Mouse (Mus musculus): ENCODE results near the gene Tcte1. TPM values are rescaled to one million over a fixed set of nuclear protein-coding genes. Genes with fewer than 3 reads are reported as not detected.

Gene Tcte1
- polyA plus RNA-seq, 1 experiment from 2014 or later: 0.80 TPM

GRCm38 (mm10) chr17:45495398-45495797, 27.8 kb upstream of the Tcte1 start:
- Histone ChIP-seq H3K9me3 (no peaks in the 10 kb centered on the region), H3K9ac (no peak overlapping the region), H3K4me2 (replicated peaks) (no peak overlapping the region), H3K27ac (no peak overlapping the region), H3K4me3 (no peak overlapping the region), H3K27me3 (0 out of 2 replicates have a peak, but pooled peaks cover 3% of the 10 kb centered on the region), H3K36me3 (no peaks in the 10 kb centered on the region), H3K4me1 (no peaks in the 10 kb centered on the region)
- ATAC-seq (ENCODE audit: low FRiP score, low read depth): no peak
- 77% methylated on average over 11 of the region's 11 CpGs for WGBS

- Histone ChIP-seq H3K4me1 (no peaks in the 10 kb centered on the region), H3K4me3 (no peak overlapping the region), H3K9ac (no peak overlapping the region), H3K4me2 (replicated peaks) (no peak overlapping the region), H3K36me3 (no peaks in the 10 kb centered on the region), H3K27me3 (no peaks in the 10 kb centered on the region), H3K9me3 (no peaks in the 10 kb centered on the region), H3K27ac (no peak overlapping the region)
- 83% methylated on average over 13 of the region's 13 CpGs for WGBS
- ATAC-seq (ENCODE audit: low FRiP score, low read depth): no peak
Observed at GRCm38 (mm10) chr17:45498397-45498796, 24.8 kb upstream of the Tcte1 start.

- Histone ChIP-seq H3K27me3 (no peaks in the 10 kb centered on the region), H3K9me3 (no peaks in the 10 kb centered on the region), H3K4me3 (no peak overlapping the region), H3K4me1 (no peaks in the 10 kb centered on the region), H3K36me3 (no peaks in the 10 kb centered on the region), H3K4me2 (replicated peaks) (no peak overlapping the region), H3K9ac (no peak overlapping the region), H3K27ac (no peak overlapping the region)
- WGBS: 32% methylated on average over 2 of the region's 2 CpGs
- no peak for ATAC-seq (ENCODE audit: low FRiP score, low read depth)
Observed at GRCm38 (mm10) chr17:45499516-45499915, 23.7 kb upstream of the Tcte1 start.

- no peaks in the 10 kb centered on the region for H3K4me1 ChIP-seq
- no peaks in the 10 kb centered on the region for H3K27me3 ChIP-seq
- no peak overlapping the region for H3K4me3 ChIP-seq
- WGBS: 33% methylated on average over 4 of the region's 4 CpGs
- H3K4me2 ChIP-seq (replicated peaks): no peak overlapping the region
- no peak overlapping the region for H3K27ac ChIP-seq
- no peaks in the 10 kb centered on the region for H3K9me3 ChIP-seq
- H3K9ac ChIP-seq: no peak overlapping the region
- no peak for ATAC-seq (ENCODE audit: low FRiP score, low read depth)
- H3K36me3 ChIP-seq: no peaks in the 10 kb centered on the region
Observed at GRCm38 (mm10) chr17:45500981-45501380, 22.3 kb upstream of the Tcte1 start.

DNA sequence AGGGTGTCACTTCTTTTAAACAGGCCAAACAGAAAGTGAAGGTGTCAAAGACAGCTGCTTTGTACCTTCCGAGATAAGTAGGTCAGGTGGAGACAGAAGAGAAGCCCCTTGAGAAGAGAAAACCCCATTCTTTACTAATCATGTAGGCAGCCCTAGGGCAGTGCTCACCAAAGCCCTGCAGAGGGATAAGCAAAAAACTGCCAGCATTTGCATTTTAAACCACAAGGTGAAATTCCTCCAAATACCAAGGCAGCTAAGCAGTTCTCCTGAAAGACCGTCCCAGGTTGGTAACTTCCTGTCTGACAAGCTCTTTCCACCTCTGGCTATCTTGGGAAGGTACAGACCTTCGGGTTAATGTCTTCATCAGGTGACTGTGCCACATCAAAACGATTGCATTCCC, 20.9 kb upstream of the Tcte1 start:
- Histone ChIP-seq H3K9ac (no peak overlapping the region), H3K4me2 (replicated peaks) (no peak overlapping the region), H3K27ac (no peak overlapping the region), H3K4me1 (peaks cover 2% of the 10 kb centered on the region; the same call in 1 of the 2 replicates), H3K27me3 (no peaks in the 10 kb centered on the region), H3K36me3 (no peaks in the 10 kb centered on the region), H3K4me3 (no peak overlapping the region), H3K9me3 (no peaks in the 10 kb centered on the region)
- WGBS: 51% methylated on average over 4 of the region's 4 CpGs
- no peak for ATAC-seq (ENCODE audit: low FRiP score, low read depth)

- no peak overlapping the region for H3K9ac ChIP-seq
Observed at GRCm38 (mm10) chr17:45503301-45503973, 19.8 kb upstream of the Tcte1 start.

DNA sequence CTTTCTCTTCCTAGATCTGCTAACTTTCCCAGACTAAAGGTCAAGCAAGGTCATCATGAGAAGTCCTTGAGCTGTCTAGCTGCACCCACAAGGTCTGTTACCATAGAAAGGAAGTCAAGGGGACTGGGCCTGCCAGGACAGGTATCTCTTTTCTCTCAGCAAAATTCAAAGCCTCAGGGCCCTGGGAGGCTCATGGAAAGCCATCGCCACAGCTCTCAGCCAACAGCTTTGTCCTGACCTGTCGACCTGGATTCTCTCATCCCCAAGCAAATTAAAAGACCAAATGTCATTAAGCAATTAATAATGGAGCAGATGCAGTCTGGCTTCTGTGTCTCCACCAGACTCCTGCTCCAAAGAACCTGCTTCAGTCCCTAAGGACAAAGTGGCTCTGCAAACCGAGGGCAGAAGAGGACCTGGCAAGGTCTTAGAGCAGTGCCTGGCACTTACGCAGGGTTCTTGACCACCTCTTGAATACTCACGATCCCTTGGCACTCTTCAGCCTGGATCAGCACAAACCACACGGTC, 17.2 kb upstream of the Tcte1 start:
- ATAC-seq (ENCODE audit: low FRiP score, low read depth): no peak
- WGBS: 70% methylated on average over 6 of the region's 6 CpGs
- Histone ChIP-seq H3K4me3 (no peak overlapping the region), H3K9me3 (no peaks in the 10 kb centered on the region), H3K36me3 (peaks cover 24% of the 10 kb centered on the region), H3K27ac (no peak overlapping the region), H3K4me1 (peaks cover 4% of the 10 kb centered on the region; the same call in 1 of the 2 replicates), H3K9ac (no peak overlapping the region), H3K27me3 (no peaks in the 10 kb centered on the region), H3K4me2 (replicated peaks) (peak overlapping the region; percentile 19)

More at GRCm38 (mm10) chr17:45503301-45503973, 19.8 kb upstream of the Tcte1 start:
- ATAC-seq (ENCODE audit: low FRiP score, low read depth): no peak
- Histone ChIP-seq H3K27me3 (no peaks in the 10 kb centered on the region), H3K4me1 (peaks cover 4% of the 10 kb centered on the region; the same call in 1 of the 2 replicates), H3K4me2 (replicated peaks) (no peak overlapping the region), H3K4me3 (no peak overlapping the region), H3K27ac (no peak overlapping the region), H3K36me3 (peaks cover 1% of the 10 kb centered on the region; the same call in 1 of the 2 replicates), H3K9me3 (no peaks in the 10 kb centered on the region)
- WGBS: 60% methylated on average over 5 of the region's 5 CpGs

GRCm38 (mm10) chr17:45506700-45507189, 16.5 kb upstream of the Tcte1 start, which contains the start of gene Aars2:
Gene Aars2 (plus strand): TSS chr17:45506841.
- Histone ChIP-seq H3K4me1 (peaks cover 4% of the 10 kb centered on the region; the same call in 1 of the 2 replicates), H3K27me3 (no peaks in the 10 kb centered on the region), H3K9me3 (no peaks in the 10 kb centered on the region), H3K4me3 (peak within 1 kb of the TSS; percentile 77), H3K27ac (no peak within 1 kb of the TSS), H3K4me2 (replicated peaks) (peak within 1 kb of the TSS; percentile 52), H3K9ac (peak within 1 kb of the TSS; percentile 77), H3K36me3 (peaks cover 28% of the 10 kb centered on the region)
- ATAC-seq (ENCODE audit: low FRiP score, low read depth): peak; percentile 96
- under 1% methylated on average over 42 of the region's 42 CpGs for WGBS

DNA sequence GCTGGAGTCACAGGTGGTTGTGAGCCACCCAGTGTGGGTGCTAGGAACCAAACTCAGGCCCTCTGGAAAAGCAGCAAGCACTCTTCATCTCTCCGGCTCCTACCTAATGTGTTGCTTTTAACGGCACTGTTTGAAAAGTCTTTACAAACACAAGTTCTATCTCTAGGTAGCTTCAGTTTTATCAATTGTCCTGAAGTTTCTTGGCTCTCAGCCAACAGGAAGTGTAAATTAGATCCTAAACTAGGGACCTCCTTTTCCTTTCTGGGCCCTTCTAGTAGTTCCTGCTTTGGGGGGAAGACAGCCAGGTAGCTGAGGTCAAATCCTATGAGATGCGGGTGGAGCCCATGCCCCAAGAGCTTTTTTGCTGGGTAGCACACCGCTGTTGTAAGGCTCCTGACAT, 12.4 kb upstream of the Tcte1 start:
- no peak overlapping the region for H3K9ac ChIP-seq
- H3K9me3 ChIP-seq: no peaks in the 10 kb centered on the region
- peaks cover 40% of the 10 kb centered on the region for H3K36me3 ChIP-seq
- no peak for ATAC-seq (ENCODE audit: low FRiP score, low read depth)
- H3K4me2 ChIP-seq (replicated peaks): no peak overlapping the region
- H3K27ac ChIP-seq: no peak overlapping the region
- H3K4me3 ChIP-seq: no peak overlapping the region
- 94% methylated on average over 4 of the region's 4 CpGs for WGBS
- peaks cover 4% of the 10 kb centered on the region; the same call in 1 of the 2 replicates for H3K4me1 ChIP-seq
- H3K27me3 ChIP-seq: no peaks in the 10 kb centered on the region

GRCm38 (mm10) chr17:45511757-45512156, 11.5 kb upstream of the Tcte1 start:
- 92% methylated on average over 4 of the region's 4 CpGs for WGBS
- peaks cover 4% of the 10 kb centered on the region; the same call in 1 of the 2 replicates for H3K4me1 ChIP-seq
- H3K4me3 ChIP-seq: no peak overlapping the region
- no peak overlapping the region for H3K27ac ChIP-seq
- no peaks in the 10 kb centered on the region for H3K27me3 ChIP-seq
- no peak for ATAC-seq (ENCODE audit: low FRiP score, low read depth)
- no peak overlapping the region for H3K4me2 ChIP-seq (replicated peaks)
- peaks cover 46% of the 10 kb centered on the region for H3K36me3 ChIP-seq
- no peaks in the 10 kb centered on the region for H3K9me3 ChIP-seq
- H3K9ac ChIP-seq: no peak overlapping the region

DNA sequence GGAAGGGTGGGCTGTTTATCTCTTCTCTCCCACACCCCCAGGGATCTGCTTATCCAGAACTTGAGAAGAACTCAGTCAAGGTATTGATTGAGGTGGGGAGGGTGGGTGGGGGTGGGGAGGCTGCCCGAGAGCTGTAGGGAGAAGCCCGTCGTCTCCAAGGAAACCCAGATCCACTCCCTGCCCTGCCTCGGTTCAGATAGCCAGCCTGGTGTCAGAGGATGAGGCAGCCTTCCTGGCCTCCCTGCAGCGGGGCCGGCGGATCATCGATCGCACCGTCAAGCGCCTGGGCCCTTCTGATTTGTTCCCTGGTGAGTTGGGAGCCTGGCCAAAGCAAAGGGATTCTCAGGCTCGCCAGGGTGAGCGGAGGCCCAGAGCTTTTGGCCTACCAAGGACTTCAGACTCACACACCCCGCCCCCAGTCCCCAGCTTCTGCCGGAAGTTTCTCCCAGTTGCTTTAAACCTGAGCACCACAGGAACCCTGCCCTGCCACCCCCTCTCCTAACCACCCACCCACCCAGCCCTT, 8.0 kb upstream of the Tcte1 start:
- ATAC-seq (ENCODE audit: low FRiP score, low read depth): no peak
- Histone ChIP-seq H3K27ac (no peak overlapping the region), H3K4me2 (replicated peaks) (no peak overlapping the region), H3K9ac (no peak overlapping the region), H3K9me3 (no peaks in the 10 kb centered on the region), H3K27me3 (0 out of 2 replicates have a peak, but pooled peaks cover 2% of the 10 kb centered on the region), H3K4me1 (no peaks in the 10 kb centered on the region), H3K4me3 (no peak overlapping the region), H3K36me3 (peaks cover 62% of the 10 kb centered on the region)
- 58% methylated on average over 15 of the region's 15 CpGs for WGBS

- Histone ChIP-seq H3K9me3 (no peaks in the 10 kb centered on the region), H3K4me3 (no peak overlapping the region), H3K4me2 (replicated peaks) (no peak overlapping the region), H3K4me1 (no peaks in the 10 kb centered on the region), H3K27ac (no peak overlapping the region), H3K36me3 (peaks cover 62% of the 10 kb centered on the region), H3K9ac (no peak overlapping the region), H3K27me3 (0 out of 2 replicates have a peak, but pooled peaks cover 2% of the 10 kb centered on the region)
- ATAC-seq (ENCODE audit: low FRiP score, low read depth): no peak
- 77% methylated on average over 10 of the region's 10 CpGs for WGBS
Observed at GRCm38 (mm10) chr17:45515806-45516205, 7.4 kb upstream of the Tcte1 start.

Data from limb, embryonic 13.5 days (tissue).